Mouse (Mus musculus): ENCODE data around the gene Acsl6.

Acsl6 gene

GRCm38 (mm10) chr11:54305331-54305730, 1.7 kb downstream of the Acsl6 start:
- in situ Hi-C loops (cut with MboI, MseI), result loop anchor here (5.0 kb wide), 3 partner anchors 47 to 107 kb away; no protein-coding TSS in a partner anchor

GRCm38 (mm10) chr11:54307139-54307816, 3.7 kb downstream of the Acsl6 start:
- in situ Hi-C loops (cut with MboI, MseI), result loop anchor here (5.0 kb wide), 3 partner anchors 45 to 105 kb away; no protein-coding TSS in a partner anchor

DNA sequence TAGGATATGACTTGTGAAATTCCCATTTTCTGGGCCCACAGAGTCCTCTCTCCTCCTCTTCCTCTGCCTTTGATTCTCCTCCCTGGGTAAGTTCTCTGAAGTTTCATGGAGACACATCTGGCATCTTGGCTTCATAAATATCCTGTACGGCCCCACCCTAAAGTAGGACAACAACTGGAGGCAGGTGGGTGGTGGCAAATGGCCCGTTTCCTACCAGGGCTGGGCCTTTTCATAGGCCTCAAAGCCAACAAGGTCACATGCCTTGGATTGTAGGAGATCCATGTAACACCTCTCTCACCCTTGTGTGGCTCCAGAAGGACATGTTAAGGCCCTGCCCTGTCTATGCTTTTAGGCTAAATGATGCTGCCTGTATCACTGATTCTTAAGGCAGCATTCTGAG, 7.0 kb downstream of the Acsl6 start:
- in situ Hi-C loops (cut with MboI, MseI), result no loop called here

GRCm38 (mm10) chr11:54312021-54312420, 8.4 kb downstream of the Acsl6 start:
- in situ Hi-C loops (cut with MboI, MseI), result no loop called here

- in situ Hi-C loops (cut with MboI, MseI), result no loop called here
These were observed 9.0 kb downstream of the Acsl6 start for GRCm38 (mm10) chr11:54312603-54313002.

DNA sequence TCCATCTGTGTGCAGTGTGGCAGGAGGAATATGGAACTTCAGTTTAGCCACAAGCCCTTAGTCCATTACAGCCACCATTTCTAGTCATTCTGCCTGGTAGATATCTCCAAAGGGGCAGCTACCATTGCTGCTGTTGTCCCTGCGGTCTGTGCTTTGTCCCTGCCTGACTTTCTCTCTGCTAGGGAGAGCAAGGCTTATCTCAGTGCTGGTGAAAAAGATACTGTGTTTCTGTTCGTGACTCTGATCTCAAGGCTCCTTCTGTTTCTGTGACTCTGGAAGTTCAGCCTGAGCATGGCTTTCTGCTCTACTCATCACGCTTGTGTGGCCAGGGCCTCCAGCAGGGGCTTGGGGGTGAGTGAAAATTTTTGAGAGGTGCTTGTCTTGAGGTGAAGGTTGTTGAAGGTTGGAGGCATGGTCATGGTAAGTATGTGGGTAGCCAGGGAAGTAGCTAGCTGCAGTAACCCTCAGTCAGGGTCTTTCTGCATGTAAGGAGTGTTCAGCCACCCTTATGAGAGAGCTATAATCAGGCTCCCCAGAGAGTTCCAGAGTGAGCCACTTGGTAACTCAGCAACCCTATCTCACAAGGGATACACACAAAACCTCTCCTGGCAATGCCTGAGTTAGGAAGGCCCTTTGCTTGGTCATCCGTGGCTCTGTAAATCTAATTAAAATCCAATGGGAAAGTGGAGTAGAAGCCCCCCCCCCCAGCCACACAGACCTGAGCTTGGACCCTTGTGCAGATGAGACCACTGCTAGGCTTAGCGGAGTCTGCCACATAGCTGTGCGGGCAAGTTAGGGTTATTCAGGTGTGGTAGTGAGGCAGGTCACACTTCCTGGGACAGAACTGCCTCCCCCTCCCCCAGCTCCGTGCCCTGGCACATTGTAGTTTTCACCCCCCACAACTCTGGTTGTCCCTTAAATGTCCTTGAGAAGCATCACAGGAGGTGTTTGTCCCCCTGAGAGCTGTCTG, 10.1 kb downstream of the Acsl6 start:
- in situ Hi-C loops (cut with MboI, MseI), result no loop called here

DNA sequence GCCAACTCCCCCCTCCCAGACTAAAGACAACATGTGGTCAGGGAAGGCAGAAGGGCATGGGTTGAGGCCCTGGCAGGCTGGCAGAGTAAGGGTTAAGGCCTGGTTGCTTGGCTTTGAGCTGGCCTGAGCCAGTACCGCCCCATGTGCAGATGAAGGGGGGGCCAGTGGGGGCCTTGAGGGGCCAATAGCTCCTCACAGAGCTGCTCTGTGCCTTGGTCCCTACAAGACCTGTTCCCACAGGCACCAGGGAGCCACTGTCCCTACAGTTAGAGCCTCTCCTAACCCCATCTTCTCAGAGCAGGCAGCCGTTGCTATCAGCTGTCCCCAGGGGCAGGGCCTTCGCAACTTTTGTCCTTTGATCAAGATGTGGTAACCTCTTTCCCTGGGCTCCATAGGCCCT, 11.1 kb downstream of the Acsl6 start:
- in situ Hi-C loops (cut with MboI, MseI), result no loop called here

- in situ Hi-C loops (cut with MboI, MseI), result no loop called here
These were observed 11.7 kb downstream of the Acsl6 start for GRCm38 (mm10) chr11:54315336-54315735.

GRCm38 (mm10) chr11:54317361-54317760, 13.8 kb downstream of the Acsl6 start:
- in situ Hi-C loops (cut with MboI, MseI), result no loop called here

- in situ Hi-C loops (cut with MboI, MseI), result no loop called here
These were observed 14.2 kb downstream of the Acsl6 start for GRCm38 (mm10) chr11:54317795-54318194.

GRCm38 (mm10) chr11:54321802-54322532, 18.4 kb downstream of the Acsl6 start:
- in situ Hi-C loops (cut with MboI, MseI), result no loop called here

DNA sequence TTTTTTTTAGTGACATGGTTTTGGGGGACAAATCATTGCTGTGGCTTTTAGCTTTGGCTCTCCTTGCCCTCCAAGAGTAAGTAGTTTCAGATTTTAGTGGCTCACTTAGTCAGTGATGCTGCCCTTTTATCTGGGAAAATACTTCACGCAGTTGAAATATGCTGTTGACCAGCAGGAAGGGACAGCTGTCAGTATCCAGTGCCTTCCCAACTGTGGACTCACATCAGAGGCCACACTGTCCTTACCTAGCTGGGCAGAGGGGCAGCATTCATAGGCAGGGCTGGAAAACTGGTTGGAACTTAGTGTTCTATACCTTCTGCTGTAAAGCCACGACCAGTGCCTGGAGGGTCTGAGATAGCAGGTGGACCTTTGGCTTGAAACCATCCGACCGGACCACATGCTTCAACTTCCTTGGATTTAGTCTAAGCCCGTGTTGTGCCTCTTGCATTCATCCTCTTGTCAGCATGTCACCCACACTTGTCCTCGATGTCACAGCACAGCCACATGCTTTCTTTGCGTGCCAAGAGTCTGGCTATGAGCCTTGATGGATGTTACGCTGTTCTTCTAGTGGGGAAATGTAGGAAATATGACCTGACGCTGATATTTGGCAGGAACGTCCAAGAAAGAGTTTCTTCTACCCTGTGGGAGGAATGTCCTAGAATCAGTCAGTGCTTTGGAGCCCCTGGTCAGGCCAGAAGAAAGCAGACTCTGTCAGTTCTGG, 28.0 kb downstream of the Acsl6 start:
- in situ Hi-C loops (cut with MboI, MseI), result no loop called here

GRCm38 (mm10) chr11:54336165-54336707, 32.6 kb downstream of the Acsl6 start:
- in situ Hi-C loops (cut with MboI, MseI), result no loop called here

DNA sequence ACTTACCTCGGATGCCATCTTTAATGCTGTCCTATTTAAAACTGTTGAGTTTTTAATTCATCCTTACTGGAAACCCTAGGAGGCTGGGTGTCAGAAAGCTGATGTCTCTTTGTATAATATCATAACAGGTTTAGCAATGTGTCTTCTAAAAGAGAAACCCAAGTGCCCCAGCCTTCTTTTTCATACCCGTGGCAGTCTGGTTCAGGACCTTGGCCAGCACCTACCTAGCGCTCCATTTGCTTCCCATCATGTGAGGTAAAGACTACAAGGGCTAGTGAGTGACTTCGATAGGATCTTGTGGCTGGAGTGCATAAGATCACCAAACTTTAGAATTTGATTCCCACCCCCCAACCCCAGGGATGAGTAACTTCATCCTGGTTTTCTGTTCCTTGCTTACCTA, 40.1 kb downstream of the Acsl6 start:
- in situ Hi-C loops (cut with MboI, MseI), result no loop called here

DNA sequence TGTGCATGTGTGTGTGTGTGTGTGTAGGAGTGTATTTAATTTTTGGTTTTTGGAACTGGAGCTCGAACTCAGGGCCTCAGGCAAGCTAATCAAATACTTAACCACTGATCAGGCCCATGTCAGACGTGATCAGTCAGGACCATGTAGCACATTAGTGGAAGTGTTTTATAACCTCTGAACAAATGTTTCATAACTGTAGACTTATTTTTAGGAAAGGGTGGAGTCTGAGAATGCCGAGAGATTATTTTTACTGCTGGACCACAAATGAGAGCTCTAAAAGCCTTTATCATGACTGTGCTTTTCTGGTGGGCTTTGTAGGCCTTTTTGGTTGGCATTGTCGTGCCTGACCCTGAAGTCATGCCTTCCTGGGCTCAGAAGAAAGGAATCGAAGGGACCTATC, 48.1 kb downstream of the Acsl6 start:
- in situ Hi-C loops (cut with MboI, MseI), result loop anchor here in 1 of 2 experiments (5.0 kb wide), 2 partner anchors 44 to 116 kb away; no protein-coding TSS in a partner anchor

GRCm38 (mm10) chr11:54353121-54353576, 49.6 kb downstream of the Acsl6 start:
- in situ Hi-C loops (cut with MboI, MseI), result loop anchor here in 1 of 2 experiments (5.0 kb wide), 2 partner anchors 46 to 114 kb away; no protein-coding TSS in a partner anchor

- in situ Hi-C loops (cut with MboI, MseI), result loop anchor here (5.0 kb wide), 4 partner anchors 48 to 122 kb away; no protein-coding TSS in a partner anchor
These were observed 51.3 kb downstream of the Acsl6 start for GRCm38 (mm10) chr11:54354595-54355563.

DNA sequence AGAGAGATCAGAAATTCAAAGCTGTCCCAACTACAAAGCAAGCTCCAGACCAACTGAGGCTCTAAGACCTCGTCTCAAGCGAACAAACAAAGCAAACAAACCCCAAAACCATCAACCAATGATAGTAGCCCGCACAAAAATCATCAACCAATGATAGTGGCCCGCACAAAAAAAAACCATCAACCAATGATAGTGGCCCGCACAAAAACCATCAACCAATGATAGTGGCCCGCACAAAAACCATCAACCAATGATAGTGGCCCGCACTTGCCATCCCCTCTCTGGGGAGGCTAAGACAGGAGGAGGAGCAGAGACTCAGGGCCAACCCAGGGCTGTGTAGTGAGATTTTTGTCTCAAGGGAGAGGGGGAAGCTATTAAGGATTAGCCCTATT, 52.0 kb downstream of the Acsl6 start:
- in situ Hi-C loops (cut with MboI, MseI), result loop anchor here (5.0 kb wide), 3 partner anchors 48 to 122 kb away; no protein-coding TSS in a partner anchor

DNA sequence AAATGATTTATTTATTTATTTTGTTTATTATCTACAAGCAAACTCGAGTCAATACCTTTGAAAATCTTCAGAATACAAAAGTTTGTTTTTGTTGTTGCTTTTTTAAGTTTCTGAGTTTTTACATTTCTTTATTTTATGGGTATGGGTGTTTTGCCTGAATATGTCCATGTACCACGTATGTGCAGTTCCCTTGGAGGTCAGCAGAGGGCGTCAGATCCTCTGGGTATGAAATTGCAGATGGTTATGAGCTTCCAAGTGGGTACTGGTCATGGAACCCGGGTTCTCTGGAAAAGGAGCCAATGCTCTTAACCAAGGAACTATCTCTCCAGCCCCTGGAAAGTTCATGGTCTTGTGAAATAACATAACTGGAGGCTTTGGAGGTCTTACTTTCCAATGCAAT, 53.1 kb downstream of the Acsl6 start:
- in situ Hi-C loops (cut with MboI, MseI), result loop anchor here (5.0 kb wide), 3 partner anchors 49 to 121 kb away; no protein-coding TSS in a partner anchor

All from T-helper 17 cell (primary cell).